Mouse (Mus musculus) lung, postnatal 0 days (tissue): Measurements from ENCODE around the gene D930020B18Rik.

ENCODE experiments used
- CTCF ChIP-seq: IDR thresholded peaks from 2 replicates; pipeline ENCODE4 v1.5.1; 2016; ENCODE audit warnings: antibody characterized with exemption, mild to moderate bottlenecking
- EP300 ChIP-seq: IDR thresholded peaks from 2 replicates; pipeline ENCODE4 v1.6.1; 2016; ENCODE audit warnings: antibody characterized with exemption, mild to moderate bottlenecking, control low read depth

DNA sequence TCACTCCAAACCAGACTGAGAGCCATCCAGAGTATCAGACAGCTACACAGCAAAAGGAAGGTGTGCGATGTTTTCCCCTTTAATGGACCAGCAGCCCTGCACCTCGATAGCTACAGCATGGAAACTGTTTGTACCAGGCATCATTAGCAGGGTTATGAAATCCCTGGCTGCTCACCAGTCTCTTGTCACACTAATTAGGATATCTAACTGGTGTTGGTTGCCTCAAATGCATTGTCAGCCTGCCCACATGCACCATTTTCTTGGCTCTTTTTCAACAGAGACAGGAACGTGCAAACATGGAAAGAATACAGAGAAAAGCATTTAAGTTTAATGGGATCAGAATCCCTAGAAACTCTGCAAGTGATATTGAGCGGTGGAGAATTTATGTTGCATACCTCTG, 14.5 kb downstream of the D930020B18Rik start:
- TF ChIP-seq EP300, result no peak
- no peak for TF ChIP-seq CTCF
